Mouse (Mus musculus): Measurements from ENCODE around the gene Cyp46a1.

Cyp46a1 gene

DNA sequence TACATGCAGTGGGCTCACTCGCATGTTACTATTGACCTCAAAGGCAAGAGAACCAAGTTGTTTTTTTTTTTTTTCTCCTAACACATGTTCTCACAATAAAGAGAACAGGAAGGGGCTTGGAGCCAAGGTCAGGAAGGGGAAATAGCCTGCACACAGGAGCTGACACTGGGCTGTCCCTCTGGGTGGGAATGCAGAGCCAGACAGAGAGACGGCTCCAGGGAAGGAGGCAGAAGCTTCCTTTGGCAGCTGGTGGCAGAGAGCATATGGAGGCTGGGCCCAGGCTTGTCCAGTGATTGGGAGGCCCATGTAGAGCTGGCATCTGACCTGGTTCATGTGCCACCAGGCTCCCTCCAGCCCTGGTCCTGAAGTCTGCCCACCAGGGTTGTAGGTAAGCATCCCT lies 33.7 kb downstream of the Cyp46a1 start:
- no peak for DNase-seq

DNA sequence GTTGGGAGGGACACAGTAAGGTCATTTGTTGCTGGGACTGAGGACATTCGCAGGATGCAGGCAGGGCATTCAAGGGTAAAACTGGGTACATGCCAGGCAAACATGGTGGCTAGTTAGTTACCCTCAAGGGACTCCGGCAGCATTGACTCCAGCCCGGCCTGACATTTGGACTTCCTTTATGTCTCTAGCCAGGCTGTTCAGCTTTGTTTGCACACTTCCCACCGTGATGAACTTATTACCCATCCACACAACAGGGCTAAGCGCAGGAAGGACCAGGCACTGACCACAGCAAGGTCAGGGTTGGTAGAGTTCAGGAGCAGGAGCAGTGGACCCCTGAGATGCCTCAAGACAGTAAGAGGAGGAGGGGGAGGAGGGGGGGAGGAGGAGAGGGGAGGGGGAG lies 34.7 kb downstream of the Cyp46a1 start:
- no peak for DNase-seq

DNA sequence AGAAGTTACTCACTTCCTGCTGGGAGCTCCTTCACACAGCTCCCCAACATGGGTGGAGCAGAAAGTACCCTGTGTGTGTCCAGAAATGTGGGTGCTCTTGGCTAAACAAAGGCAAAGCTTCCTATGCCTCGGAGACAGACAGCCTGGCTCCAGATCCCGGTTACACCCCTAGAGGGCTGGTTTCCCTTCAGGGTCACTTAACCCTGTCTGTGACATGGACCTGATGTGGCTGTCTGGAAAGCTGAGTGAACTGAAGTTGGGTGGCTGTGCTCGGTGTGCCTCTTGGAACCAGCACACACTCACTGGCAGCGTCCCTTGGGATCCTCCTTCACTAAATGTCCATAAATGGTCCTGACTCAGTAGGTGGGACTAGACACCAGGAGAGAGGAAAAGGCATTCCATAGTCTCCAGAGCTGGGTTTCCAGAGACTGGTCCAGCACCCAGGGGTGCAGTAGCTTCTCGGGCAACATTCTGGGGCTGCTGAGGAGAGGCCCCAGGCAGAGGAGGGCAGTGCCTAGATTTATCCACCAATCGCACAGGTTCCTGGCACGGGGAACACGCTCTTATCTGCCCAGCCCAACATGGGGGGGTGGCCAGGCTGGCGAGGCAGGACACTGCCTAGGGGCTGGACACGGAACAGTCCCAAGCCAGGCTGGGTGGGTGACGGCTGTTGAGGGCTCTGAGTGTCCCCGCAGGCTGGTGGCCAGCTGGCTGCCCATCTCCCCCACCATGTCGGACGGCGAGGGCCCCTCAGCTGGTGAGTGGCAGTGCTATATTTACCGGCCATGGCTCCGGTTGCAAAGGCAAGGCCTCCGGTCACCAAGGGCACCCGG lies 36.6 kb downstream of the Cyp46a1 start, which contains the start of gene Eml1:
Eml1 (plus strand) TSS at position 362 of the 833 bp plus-strand sequence.
- no peak for DNase-seq

DNA sequence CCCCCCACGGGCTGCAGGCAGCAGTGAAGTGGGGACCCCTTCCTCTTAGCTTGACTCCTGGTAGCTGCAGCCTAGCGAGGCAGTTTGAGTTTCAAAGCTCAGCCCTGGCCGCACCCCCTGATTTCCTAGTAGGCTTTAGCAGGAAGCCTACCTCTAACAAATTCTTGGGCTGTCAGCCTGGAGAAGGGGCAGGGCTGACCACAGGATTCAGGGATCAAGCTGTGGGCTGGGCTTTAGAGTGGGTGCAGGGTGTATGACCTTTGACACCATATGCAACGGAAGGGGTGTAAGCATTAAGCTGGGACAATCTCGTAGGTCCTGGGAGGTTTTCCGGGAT lies 37.2 kb downstream of the Cyp46a1 start:
- DNase-seq: no peak

GRCm38 (mm10) chr12:108372241-108372640 lies 38.1 kb downstream of the Cyp46a1 start:
- no peak for DNase-seq

DNA sequence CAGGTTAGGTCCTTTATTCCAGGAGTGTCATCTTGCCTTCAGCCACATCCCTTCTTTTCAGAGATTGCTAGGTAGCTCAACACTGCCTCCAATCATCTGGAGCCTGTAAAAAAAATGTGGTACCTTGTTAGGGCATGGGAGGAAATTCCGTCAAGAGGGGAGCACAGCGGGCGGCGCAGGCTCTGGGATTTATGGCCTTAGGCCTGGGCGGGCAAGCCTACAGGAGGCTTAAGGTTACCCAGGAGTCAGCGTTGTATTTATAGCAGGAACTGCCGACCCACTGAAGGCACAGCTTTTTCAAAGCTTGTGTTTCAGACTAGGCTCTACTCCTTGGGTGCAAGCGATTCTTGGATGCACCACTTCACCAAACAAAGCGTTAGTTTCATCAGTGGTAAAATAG lies 39.4 kb downstream of the Cyp46a1 start:
- DNase-seq: no peak

- DNase-seq: no peak
These were observed 40.5 kb downstream of the Cyp46a1 start for GRCm38 (mm10) chr12:108374689-108375088.

- no peak for DNase-seq
These were observed 44.4 kb downstream of the Cyp46a1 start for GRCm38 (mm10) chr12:108378379-108379133.

- DNase-seq: no peak
These were observed 52.5 kb downstream of the Cyp46a1 start for GRCm38 (mm10) chr12:108386476-108387232.

DNA sequence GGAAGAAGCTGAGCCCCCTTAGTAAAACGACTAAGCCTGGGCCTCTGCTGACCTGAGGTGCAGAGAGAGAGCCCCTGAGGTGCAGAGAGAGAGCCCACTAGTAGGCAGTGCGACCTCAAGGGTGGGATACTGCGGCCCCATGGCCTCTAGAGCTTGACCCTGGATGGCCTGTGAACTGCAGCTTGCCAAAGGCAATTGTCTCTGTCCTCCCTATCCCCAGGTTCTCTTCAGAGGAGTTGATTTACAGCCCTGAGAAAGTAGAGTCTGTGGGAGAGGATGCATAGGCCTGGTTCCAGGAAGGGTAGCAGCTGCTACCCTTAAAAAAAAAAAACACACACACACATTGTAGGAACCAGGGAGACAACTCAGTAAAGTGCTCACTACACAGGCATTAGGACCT lies 55.5 kb downstream of the Cyp46a1 start:
- DNase-seq: no peak

GRCm38 (mm10) chr12:108392254-108393044 lies 58.3 kb downstream of the Cyp46a1 start:
- no peak for DNase-seq

DNA sequence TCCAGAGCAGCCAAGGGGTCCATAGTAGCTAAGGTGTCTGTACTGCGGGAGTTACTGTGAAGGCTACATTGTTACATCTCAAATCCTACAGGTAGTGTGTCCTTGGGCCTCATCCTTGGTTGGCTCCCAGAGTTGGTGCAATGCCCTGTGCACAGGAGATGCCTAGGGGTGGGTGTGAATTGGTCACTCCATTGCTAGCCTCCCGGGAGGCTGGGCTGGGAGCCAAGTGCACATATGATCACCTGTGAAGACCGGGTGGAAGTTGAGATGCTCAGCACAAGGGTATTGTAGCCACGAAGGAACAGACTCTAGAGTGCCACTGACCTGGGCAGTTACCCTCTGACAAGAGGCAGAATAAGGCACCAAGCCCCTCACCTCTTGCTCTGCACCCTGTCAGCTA lies 58.9 kb downstream of the Cyp46a1 start:
- no peak for DNase-seq

DNA sequence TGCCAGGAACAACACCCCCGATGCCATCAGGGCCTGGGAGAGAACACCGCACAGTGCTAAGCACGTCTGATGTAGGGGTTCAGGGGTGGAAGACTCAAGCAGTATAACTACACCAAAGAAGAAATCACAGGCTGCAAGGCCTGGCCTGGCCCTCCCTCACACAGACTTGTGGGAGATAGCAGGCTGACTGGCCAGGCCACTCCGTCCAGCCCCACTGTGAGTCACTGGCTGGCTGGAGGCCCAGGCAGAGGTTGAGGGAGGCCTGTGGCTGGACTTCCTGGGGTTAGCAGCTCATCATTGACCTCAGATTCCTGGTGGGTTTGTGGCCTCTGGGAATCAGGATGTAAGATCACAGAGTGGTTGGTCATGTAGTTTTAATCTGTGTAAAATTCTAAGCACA lies 59.5 kb downstream of the Cyp46a1 start:
- no peak for DNase-seq

- DNase-seq: no peak
These were observed 60.5 kb downstream of the Cyp46a1 start for GRCm38 (mm10) chr12:108394534-108395284.

DNA sequence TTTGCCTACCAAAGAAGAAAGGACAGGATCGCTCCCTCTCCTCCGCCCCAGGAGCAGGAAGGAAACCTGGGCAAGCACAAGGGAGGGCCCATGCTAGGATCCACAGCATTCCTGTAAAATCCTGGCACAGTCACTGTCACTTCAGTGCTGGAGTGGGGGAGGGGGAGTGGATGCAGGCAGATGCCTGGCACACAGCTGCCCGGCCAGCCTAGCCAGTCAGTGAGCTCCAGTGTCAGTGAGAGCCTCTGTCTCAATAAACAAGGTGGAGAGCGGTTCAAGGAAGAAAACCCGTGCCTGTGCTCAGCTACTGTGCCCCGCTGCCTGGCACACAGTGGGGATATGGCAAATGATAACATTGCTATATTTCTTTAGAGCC lies 61.1 kb downstream of the Cyp46a1 start:
- no peak for DNase-seq

DNA sequence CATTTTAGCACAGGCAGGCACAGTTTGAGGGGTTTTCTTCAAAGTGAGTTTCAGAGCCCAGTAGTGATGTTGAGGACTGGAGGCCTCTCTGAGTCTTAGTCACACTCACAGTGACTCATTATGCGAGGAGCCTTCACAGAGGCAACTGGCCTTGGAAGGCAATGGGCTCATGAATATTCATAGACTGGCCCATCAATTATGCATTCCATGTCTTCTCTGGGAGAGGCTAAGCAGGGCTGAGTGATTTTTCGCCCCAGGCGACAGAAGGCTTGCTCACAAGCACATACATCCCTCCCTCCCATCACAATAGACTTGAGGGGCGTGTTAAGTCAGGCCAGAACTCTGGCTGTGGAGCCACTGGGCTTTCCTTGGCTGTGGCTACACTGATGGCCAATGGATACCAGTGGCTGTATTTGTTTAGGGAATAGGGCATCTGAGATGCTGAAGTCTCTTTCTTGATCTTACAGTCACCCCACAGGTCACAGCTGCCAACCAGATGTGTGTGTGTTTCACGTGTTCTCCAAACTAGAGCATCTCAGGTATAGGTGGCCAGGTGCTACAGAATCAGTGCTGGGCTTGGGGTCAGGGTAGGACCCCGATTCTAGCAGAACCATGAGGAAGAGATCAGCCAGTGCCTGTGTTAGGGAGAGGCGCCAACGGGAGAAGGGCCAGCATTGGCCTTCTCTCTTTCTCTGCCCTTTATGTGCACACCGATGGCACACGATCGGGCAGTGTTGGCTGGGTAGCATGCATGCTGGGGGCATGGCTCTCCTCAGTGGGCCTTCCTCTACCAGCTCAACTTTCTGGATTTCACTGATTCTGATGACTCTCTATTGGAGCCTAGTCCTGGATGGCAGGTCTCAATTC lies 62.1 kb downstream of the Cyp46a1 start:
- no peak for DNase-seq

DNA sequence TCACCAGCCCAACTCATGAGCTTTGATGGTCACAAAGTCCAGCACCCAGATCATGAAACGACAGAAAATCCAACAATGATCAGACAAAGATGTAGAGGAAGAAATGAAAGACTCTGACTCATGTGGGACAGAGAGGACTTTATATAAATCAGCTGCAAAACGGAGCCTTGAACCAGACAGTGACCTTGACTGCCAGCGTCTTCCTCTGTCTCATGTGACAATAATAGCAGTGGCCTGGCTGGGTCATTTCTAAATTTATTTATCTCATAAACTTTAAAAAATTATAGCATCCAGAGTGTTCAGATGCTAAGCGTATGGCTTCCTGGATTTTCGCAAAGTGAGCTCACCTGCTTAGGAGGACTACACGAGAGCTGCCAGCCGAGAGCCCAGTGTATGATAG lies 64.5 kb downstream of the Cyp46a1 start:
- DNase-seq: no peak

- DNase-seq: no peak
These were observed 65.0 kb downstream of the Cyp46a1 start for GRCm38 (mm10) chr12:108399191-108399590.

- no peak for DNase-seq
These were observed 66.8 kb downstream of the Cyp46a1 start for GRCm38 (mm10) chr12:108400951-108401350.

DNA sequence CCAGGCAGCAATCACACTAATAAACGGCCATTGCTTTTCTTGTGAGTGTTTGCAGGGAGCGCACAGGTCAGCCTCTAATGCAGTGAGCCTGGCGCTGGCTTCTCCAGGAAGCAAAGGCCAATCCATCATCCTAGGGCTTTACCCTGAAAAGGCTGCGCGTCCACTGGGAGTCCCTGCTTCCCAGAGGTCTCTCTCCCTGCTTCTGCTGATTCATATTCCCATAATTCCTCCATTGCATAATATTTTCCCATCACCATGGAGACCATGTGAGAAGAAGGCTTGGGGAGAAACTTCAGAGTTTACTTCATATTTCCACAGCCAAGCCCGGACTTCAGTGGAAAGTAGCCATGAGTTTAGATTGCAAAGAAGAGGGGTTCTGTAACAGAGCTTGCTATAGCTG lies 69.8 kb downstream of the Cyp46a1 start:
- no peak for DNase-seq

GRCm38 (mm10) chr12:108409100-108409499 lies 74.9 kb downstream of the Cyp46a1 start:
- no peak for DNase-seq

Measured in B cell, adult 2 months (primary cell).